Mouse (Mus musculus) embryo, embryonic 10 days (tissue): ENCODE data around the gene Ldb1.

Experiments
- DNase-seq: peaks from one replicate; pipeline ENCODE4 v3.0.0-alpha.2; 2015; ENCODE audit warnings: low spot score

Gene Ldb1

GRCm38 (mm10) chr19:46044271-46044992 is 582 bp downstream of the Ldb1 start, which contains the start of gene Pprc1:
Gene Pprc1, plus strand, starts transcription at chr19:46044886.
- DNase-seq: peak; percentile 39

GRCm38 (mm10) chr19:46043380-46043779 is 1.6 kb downstream of the Ldb1 start:
- no peak for DNase-seq

- peak; percentile 78 for DNase-seq
Observed at GRCm38 (mm10) chr19:46042476-46043011, 2.5 kb downstream of the Ldb1 start.

GRCm38 (mm10) chr19:46041933-46042475 is 3.0 kb downstream of the Ldb1 start:
- peak; percentile 82 for DNase-seq

- DNase-seq: no peak
Observed at GRCm38 (mm10) chr19:46041299-46041932, 3.6 kb downstream of the Ldb1 start.

- no peak for DNase-seq
Observed at GRCm38 (mm10) chr19:46040149-46040902, 4.7 kb downstream of the Ldb1 start.

GRCm38 (mm10) chr19:46039478-46039877 is 5.5 kb downstream of the Ldb1 start:
- peak; percentile 94 for DNase-seq

GRCm38 (mm10) chr19:46038851-46039260 is 6.2 kb downstream of the Ldb1 start:
- DNase-seq: peak; percentile 47

- no peak for DNase-seq
Observed at GRCm38 (mm10) chr19:46037925-46038850, 6.8 kb downstream of the Ldb1 start.

GRCm38 (mm10) chr19:46037243-46037924 is 7.6 kb downstream of the Ldb1 start:
- DNase-seq: no peak

- DNase-seq: peak; percentile 43
Observed at GRCm38 (mm10) chr19:46036477-46037242, 8.4 kb downstream of the Ldb1 start.

- DNase-seq: no peak
Observed at GRCm38 (mm10) chr19:46035971-46036370, 9.0 kb downstream of the Ldb1 start.

GRCm38 (mm10) chr19:46033911-46034310 is 11.1 kb downstream of the Ldb1 start:
- no peak for DNase-seq

GRCm38 (mm10) chr19:46032731-46033510 is 12.1 kb downstream of the Ldb1 start:
- DNase-seq: no peak

- no peak for DNase-seq
Observed at GRCm38 (mm10) chr19:46031689-46032432, 13.2 kb downstream of the Ldb1 start.

GRCm38 (mm10) chr19:46030196-46030983 is 14.6 kb downstream of the Ldb1 start:
- no peak for DNase-seq

- DNase-seq: no peak
Observed at GRCm38 (mm10) chr19:46029652-46030051, 15.4 kb downstream of the Ldb1 start.
